Mouse (Mus musculus): Measurements from ENCODE around the gene Mtcl1.

DNA sequence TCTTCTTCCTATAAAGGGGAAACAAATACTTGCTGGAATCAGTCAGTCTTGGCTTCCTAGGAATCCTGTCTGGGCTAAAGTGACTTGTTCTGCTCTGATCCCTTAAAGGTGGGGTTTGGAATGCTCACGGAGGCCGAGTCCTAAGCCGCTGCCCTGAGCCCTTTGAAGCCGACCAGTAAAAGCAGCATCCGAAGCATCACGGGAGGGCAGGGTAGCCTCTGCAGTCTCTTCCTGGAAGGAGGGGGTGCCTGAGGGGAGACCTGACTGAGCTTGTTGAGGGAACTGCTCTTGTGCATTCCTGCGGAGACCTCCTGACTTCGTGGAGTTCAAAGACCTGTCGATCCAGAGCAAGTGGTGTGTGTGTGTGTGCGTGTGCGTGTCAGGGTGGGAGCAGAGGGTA, 103.2 kb downstream of the Mtcl1 start:
- TF ChIP-seq GATA1 (IDR thresholded peaks at IDR 0.05; ENCODE audit: borderline replicate concordance, low read length) = no peak
- no peak for TF ChIP-seq FLI1 (IDR thresholded peaks at IDR 0.05; ENCODE audit: low read length)
